ENCODE assay signal across 17 mouse cellular contexts in genomic region chr5:9128566-9128965, GRCm38 (mm10). TPM values are rescaled to one million over a fixed set of nuclear protein-coding genes. Genes with fewer than 3 reads are reported as not detected.
A peak's percentile ranks its signal among the peaks of the same experiment; 100 is the strongest.
DNase-seq lines count a peak whose midpoint lies in the region; ATAC-seq and TF ChIP-seq lines count a peak whose summit lies in the region.
"Had no signal": no experiment of that assay in that cellular context is flagged by ENCODE, and none has a peak within 500 bp of the region (broad histone marks: within the 10 kb centered on the region; RNA-seq: fewer than 3 reads in every experiment).

No protein-coding gene starts in this region.

- no peaks in the 10 kb centered on the region for H3K4me1 ChIP-seq in liver, adult 2 months (ENCODE audit: control insufficient read depth, insufficient read depth, low read length)
- H3K4me1 ChIP-seq in liver, embryonic 12.5 days: no peaks in the 10 kb centered on the region
- H3K4me1 ChIP-seq: embryonic facial prominence, embryonic 15.5 days; forebrain, embryonic 12.5 days had no signal

- no peaks in the 10 kb centered on the region for H3K9me3 ChIP-seq in liver, embryonic 12.5 days (replicated peaks)
- H3K9me3 ChIP-seq: embryonic facial prominence, embryonic 15.5 days; forebrain, embryonic 12.5 days had no signal

- no peak for TF ChIP-seq CTCF in liver, adult 2 months (IDR thresholded peaks at IDR 0.05; ENCODE audit: low read depth, low read length)

- peaks cover 43% of the 10 kb centered on the region for H3K36me3 ChIP-seq in liver, adult 2 months (ENCODE audit: control insufficient read depth, insufficient read depth, low read length)
- peaks cover 73% of the 10 kb centered on the region for H3K36me3 ChIP-seq in liver, embryonic 12.5 days

- no peaks in the 10 kb centered on the region for H3K27me3 ChIP-seq in liver, adult 2 months (ENCODE audit: control insufficient read depth, insufficient read depth, low read length)
- H3K27me3 ChIP-seq in liver, embryonic 12.5 days (replicated peaks): no peaks in the 10 kb centered on the region
- H3K27me3 ChIP-seq: embryonic facial prominence, embryonic 15.5 days; forebrain, embryonic 12.5 days had no signal

- no peak overlapping the region for H3K4me3 ChIP-seq in liver, adult 2 months (ENCODE audit: insufficient read depth, low read depth, low read length)
- no peak overlapping the region for H3K4me3 ChIP-seq in liver, embryonic 12.5 days
- H3K4me3 ChIP-seq: embryonic facial prominence, embryonic 15.5 days; forebrain, embryonic 12.5 days; myocyte had no signal

- no peak overlapping the region for H3K4me2 ChIP-seq in liver, embryonic 12.5 days
- H3K4me2 ChIP-seq: embryonic facial prominence, embryonic 15.5 days; forebrain, embryonic 12.5 days; heart, embryonic 11.5 days; liver, embryonic 11.5 days had no signal

- no peak for ATAC-seq in liver, embryonic 12.5 days

- DNase-seq in liver, adult 2 months (ENCODE audit: extremely low read depth, low read depth, low spot score): peak; percentile 68
- peak; percentile 61 for DNase-seq in brain, adult 2 months (ENCODE audit: low read depth, low spot score)
- DNase-seq in layer of hippocampus, adult 8-10 months (ENCODE audit: low spot score in 2 of 2): peak; percentile 50 to 71
- DNase-seq in right cerebral cortex, postnatal 25 days: peak; percentile 45
- DNase-seq in thymus, postnatal 10 days (ENCODE audit: low spot score in 2 of 2): no peak
- no peak for DNase-seq in Muller cell, postnatal 12 days (ENCODE audit: inconsistent ontology term)
- DNase-seq: adrenal gland, postnatal 25 days; cerebellum, adult 9-11 months; heart, postnatal 4 days; retina, postnatal 1 day had no signal

- H3K27ac ChIP-seq in liver, adult 2 months (replicated peaks; ENCODE audit: insufficient read depth, low read depth, low read length): no peak overlapping the region
- no peak overlapping the region for H3K27ac ChIP-seq in liver, embryonic 12.5 days
- H3K27ac ChIP-seq: embryonic facial prominence, embryonic 15.5 days; forebrain, embryonic 12.5 days; kidney, postnatal 0 days had no signal

- 87% methylated on average over 12 of the region's 12 CpGs for WGBS in liver, adult 2 months
- 82% methylated on average over 12 of the region's 12 CpGs for WGBS in liver, embryonic 12.5 days (ENCODE audit: insufficient replicate concordance)

- no peaks in the 10 kb centered on the region for H3K79me2 ChIP-seq in liver, adult 2 months (ENCODE audit: control insufficient read depth, insufficient read depth, low read length)

- no peak for TF ChIP-seq POLR2A in liver, adult 2 months (IDR thresholded peaks at IDR 0.05; ENCODE audit: extremely low read depth, insufficient read depth, low read length)

- H3K9ac ChIP-seq in liver, adult 2 months (ENCODE audit: low read depth, low read length): no peak overlapping the region
- H3K9ac ChIP-seq in liver, embryonic 12.5 days: no peak overlapping the region
- H3K9ac ChIP-seq: embryonic facial prominence, embryonic 15.5 days; forebrain, embryonic 12.5 days had no signal

RNA-seq across cellular contexts. Expression of gene Tmem243, which starts 28.1 kb away (rescaled TPM):
- total RNA-seq in liver, adult 2 months (2014; rRNA removed): 79.5 and 96.6 TPM in 2 replicates
- polyA plus RNA-seq in liver, adult 2 months (2012; rRNA removed): 62.1 and 73.2 TPM in 2 replicates
- polyA plus RNA-seq in liver, embryonic 12.5 days (2016; fragmentation: Nextera tagmentation; extraction: Ambion mirVana): 12.3 and 13.0 TPM in 2 replicates
- total RNA-seq in layer of hippocampus, adult 8-10 months (2022): 10 to 100 TPM; 12.0 to 14.8 (median 13.7) TPM

RNA-seq across cellular contexts. Expression of gene Dmtf1, which starts 33.0 kb away (rescaled TPM):
- 15.9 and 17.8 TPM in 2 replicates for total RNA-seq in liver, adult 2 months (2014; rRNA removed)
- 4.7 and 5.8 TPM in 2 replicates for polyA plus RNA-seq in liver, adult 2 months (2012; rRNA removed)
- 18.0 and 21.2 TPM in 2 replicates for polyA plus RNA-seq in liver, embryonic 12.5 days (2016; fragmentation: Nextera tagmentation; extraction: Ambion mirVana)
- 10 to 100 TPM; 43.3 to 62.3 (median 51.2) TPM for total RNA-seq in layer of hippocampus, adult 8-10 months (2022)

Comparison
In these comparisons a context has a peak if more than half of its experiments do, and no peak if none do; other contexts are left out.
1. DNase-seq: peak in liver, adult 2 months (single experiment), brain, adult 2 months (single experiment), layer of hippocampus, adult 8-10 months (2 of 2) and right cerebral cortex, postnatal 25 days (single experiment); none in thymus, postnatal 10 days (0 of 2) and Muller cell, postnatal 12 days (single experiment).